Mouse (Mus musculus) brain, embryonic 14.5 days (tissue): ENCODE results near the gene Nrg4. TPM values are rescaled to one million over a fixed set of nuclear protein-coding genes. Genes with fewer than 3 reads are reported as not detected.
"Not testable (repeated sequence)": the region's sequence is repeated elsewhere in the genome, so short reads cannot be mapped to it uniquely, and the experiment has no call there.

Experiments used
- DNase-seq: peaks from one replicate; pipeline ENCODE4 v3.0.0-alpha.2; 2011; ENCODE audit warnings: low read depth
- CTCF ChIP-seq: fragments of 200-500 bp; IDR thresholded peaks from 2 replicates; pipeline ENCODE4 v1.5.1; 2012; ENCODE audit warnings: inconsistent platforms, mild to moderate bottlenecking, moderate library complexity, borderline replicate concordance; ENCODE audit not compliant: insufficient read depth, insufficient read length; ENCODE audit errors: extremely low read depth
- POLR2A ChIP-seq: fragments of 200-500 bp; IDR thresholded peaks from 2 replicates; pipeline ENCODE4 v1.6.1; 2012; ENCODE audit warnings: mild to moderate bottlenecking, inconsistent platforms, borderline replicate concordance; ENCODE audit not compliant: poor library complexity, insufficient read depth, insufficient read length, severe bottlenecking; ENCODE audit errors: extremely low read depth
- polyA plus RNA-seq: library from polyadenylated mRNA; depleted of rRNA; stranded (reverse); fragments of >200 nt; gene quantifications from 2 replicates; pipeline ENCODE4 v1.2.3, GENCODE M21; 2012

Gene Nrg4
- polyA plus RNA-seq, 1 experiment = 0.40 TPM

DNA sequence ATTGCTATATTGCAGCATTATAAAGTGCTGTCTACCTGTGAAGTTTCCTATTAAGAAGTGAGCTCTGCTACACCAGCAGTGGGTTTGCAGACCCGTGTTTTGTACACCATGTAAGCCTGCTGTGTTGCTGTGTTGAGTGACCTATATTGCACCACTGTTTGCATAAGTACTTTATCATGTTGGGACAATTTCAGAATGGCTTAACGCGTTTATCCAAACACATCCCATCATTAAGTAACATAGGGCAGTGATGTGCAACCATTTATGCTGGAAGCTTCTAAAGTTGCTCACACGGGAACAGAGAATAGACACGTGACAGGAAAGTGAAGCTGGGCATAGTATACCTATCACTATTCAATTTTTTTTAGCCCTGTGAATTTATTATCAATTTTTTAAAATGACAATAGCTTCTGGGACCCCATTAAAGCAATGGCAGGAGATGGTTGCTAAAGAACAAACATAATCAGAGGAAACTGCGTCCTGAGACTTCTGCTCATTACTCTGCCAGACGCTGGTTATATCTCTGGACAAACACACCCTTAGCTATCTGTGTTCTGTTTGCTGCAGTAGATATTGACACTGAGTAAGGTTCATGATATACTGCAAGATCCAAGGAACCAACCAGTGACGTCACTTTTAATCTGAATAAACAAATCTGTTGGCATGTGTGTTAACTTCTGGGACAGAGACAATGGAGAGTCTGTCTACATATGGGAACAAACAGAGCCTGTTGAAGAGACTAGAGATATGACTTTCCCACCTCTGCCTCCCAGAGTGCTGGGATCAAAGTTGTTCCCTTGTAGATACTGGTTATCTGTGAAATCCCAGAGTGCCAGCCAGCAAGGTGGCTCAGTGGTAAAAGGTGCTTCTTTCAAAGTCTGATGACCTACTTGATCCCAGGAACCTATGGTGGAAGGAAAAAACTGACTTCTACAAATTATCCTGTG lies 62.0 kb downstream of the Nrg4 start:
- no peak for DNase-seq

DNA sequence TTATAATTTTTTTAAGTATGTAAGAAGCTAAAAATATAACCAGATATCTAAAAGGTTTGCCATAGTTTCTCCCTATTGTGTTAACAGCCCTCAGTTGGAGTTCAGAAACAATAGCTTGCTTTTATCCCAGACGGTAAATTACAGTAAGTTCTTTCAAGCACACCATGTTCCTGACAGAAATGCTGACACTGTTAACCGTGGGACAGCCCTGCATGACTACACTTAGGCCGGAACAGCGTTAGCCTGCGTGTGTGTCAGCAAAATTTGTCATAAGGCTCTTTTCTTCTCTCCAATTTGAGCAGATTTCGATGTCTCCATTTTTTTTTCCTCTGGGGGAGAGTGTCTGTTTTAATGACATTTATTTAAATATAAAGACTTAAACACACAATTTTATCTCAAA lies 66.9 kb downstream of the Nrg4 start:
- DNase-seq = peak; percentile 9
- no peak for TF ChIP-seq CTCF
- no peak for TF ChIP-seq POLR2A

More for the DNA sequence above, 62.0 kb downstream of the Nrg4 start:
- TF ChIP-seq POLR2A (no peak), CTCF (no peak)

DNA sequence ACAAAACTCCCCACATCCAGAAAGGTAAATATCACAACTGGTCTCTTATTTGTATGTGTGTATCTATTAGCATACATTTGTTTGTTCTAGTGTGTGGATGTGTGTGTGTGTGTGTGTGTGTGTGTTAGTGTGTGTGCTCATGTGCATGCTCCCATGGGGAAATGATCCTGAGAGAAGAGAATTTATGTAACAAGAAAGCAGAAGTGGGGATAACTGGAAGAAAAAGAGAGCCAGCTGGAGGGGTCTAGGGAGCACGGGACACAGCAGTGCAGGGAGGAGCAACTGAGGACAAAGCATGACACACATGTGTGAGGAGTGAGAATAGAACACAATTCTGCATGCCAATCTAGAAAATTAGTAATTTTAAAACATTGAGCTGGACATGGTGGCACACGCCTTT lies 69.5 kb downstream of the Nrg4 start:
- no peak for TF ChIP-seq POLR2A
- no peak for TF ChIP-seq CTCF
- DNase-seq = no peak

DNA sequence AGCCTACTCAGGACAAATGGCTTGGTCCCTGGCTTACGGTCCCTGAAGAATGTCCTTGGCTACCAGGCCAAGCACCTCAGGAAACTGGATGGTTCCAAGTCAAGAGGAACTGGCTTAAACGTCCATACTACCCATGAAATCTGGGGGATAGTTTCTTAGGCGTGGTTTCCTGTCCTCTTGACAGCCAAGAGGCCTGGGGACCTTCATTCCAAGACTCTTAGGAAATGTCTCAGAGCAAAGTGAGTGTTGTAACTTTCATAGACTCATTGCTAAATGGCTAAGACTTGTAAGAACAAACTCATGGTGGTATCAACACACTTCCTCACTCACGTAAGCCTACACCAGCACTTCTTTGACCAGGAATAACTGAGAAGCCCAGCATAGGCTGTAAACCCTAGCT lies 71.0 kb downstream of the Nrg4 start:
- no peak for DNase-seq
- TF ChIP-seq POLR2A (no peak), CTCF (no peak)

DNA sequence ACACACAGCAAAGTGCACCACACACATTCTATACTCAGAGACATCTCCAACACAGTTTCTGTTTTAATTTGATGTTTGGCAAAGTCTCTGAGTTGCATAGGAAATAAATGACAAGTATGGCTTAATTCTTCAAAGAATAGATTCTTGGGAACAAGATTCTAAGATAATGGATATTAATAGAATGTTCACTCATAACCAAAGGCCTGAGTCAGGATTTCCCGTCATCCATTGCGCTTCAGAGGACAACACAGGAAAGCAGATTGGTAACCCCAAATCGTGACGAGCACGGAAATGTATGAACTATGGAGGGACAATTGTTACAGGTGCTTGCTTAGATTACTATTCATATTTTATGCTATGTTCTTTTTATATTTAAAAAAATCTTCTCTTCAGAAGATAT lies 71.6 kb downstream of the Nrg4 start:
- no peak for TF ChIP-seq POLR2A
- TF ChIP-seq CTCF = no peak
- DNase-seq = no peak

DNA sequence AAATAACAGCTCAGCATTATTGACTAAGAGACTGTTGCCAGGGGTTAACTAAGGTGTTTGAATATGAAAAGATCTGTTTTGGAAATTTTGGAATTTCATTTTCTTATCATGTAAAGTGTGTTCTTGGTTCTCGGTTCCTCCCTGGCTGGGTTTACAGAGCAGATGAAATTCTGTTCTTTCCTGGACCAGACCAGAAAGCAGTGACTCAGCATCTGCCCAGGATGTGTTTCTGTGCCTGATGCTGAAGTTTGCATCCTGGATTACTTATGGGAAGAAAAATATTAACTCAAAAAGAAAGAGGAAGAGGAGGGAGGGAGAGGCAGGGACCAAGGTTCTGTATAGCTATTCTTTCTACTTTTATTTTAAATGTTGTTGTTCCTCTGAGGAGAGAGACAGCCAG lies 72.8 kb downstream of the Nrg4 start:
- DNase-seq = no peak
- TF ChIP-seq CTCF (no peak), POLR2A (no peak)

DNA sequence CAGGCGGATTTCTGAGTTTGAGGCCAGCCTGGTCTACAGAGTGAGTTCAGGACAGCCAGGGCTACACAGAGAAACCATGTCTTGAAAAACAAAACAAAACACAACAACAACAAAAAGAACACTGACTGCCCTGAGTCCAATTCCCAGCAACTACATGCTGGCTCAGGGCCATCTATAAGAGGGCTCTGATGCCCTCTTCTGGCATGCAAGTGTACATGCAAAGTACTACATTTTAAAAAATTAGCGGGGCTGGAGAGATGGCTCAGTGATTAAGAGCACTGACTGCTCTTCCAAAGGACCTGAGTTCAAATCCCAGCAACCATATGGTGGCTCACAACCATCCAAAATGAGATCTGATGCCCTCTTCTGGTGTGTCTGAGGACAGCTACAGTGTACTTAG lies 74.5 kb downstream of the Nrg4 start:
- peak; percentile 10; the same call in 1 of the 2 replicates for TF ChIP-seq CTCF
- DNase-seq = peak; percentile 9

DNA sequence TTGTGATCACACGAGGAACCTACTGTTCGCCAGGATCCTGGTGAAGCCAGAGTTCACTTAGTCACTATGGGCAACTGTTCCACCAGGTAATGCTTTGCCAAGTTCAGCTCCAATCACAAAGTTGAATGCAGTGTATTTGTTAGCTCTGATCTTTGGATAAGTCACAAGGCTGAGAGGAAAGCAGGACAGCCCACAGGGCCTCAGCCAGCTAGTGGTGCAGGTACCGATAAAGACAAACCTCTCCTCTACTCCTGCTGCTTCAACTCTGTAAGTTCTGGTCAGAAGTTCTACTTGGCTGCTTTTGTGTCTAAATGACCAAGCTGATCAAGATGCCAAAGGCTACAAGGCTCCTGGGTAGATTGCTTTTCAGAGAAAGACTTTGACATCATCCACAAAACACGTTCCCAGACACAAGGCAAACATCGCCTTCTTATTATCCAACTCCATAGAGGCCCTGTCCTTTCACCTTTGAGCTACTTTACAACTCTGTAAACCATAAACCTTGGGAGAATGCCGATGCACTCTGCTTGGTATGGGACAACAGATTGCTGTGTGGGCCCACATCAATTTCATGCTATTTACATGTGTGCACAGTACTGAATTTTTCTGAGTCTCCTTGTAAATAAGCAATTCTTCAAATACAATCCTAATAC lies 75.9 kb downstream of the Nrg4 start:
- TF ChIP-seq CTCF (no peak), POLR2A (no peak)
- no peak for DNase-seq

DNA sequence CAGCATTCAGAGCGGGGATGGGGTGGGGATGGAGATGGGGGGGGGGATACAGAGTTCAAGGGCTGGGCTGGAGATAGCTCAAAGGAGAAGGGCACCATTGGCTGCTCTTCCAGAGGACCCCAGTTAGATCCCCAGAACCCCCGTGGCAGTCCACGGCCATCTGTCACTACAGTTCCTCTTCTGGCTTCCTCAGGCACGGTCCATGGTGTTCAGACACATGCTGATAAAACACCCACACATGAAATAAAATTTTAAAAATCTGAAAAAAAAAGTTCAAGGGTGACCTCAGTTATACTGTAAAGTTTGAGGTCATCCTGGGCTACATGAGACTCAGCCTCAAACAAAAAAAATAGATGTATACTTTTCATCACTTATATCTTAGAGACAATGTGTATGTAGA lies 78.2 kb downstream of the Nrg4 start:
- no peak for DNase-seq
- TF ChIP-seq CTCF (no peak), POLR2A (no peak)

DNA sequence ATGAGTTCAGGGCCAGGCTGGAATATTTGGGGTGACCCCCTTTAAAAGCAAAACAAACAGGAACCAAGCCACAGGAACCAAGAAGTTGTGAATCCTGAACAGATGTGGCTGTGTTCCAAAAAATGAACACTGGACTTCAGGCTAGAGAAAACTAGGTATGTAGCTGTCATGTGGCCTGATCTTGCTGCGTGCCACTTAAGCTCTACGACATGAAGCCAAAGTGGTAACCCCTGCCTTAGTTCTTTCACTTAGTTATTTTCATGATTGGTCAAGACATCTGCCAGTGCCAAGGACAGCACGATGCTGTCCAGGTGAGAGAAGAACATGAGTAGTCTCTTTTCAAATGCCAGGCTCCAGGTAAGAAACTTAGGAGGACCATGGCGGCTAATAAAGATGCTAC lies 79.7 kb downstream of the Nrg4 start:
- TF ChIP-seq POLR2A (no peak), CTCF (no peak)
- no peak for DNase-seq

DNA sequence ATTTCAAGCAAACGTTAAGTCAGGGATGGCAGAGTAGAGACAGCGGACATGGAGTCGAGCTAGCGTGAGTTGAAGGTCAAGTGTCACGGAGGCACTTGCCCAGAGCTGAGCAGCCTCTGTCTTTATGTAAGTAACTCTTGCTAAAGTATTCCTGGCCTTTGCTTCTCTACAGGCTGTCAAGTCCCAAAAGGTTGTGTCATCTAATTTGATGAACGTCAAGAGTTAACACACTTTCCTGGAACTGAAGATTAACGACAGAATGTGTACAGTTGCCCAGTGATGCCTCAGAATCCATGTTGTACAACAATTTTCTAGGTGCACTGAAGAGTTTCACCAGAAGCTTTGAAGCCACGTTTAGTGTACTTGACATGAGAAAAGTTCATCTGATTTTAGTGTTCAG lies 80.2 kb downstream of the Nrg4 start:
- TF ChIP-seq CTCF (no peak), POLR2A (no peak)
- no peak for DNase-seq

DNA sequence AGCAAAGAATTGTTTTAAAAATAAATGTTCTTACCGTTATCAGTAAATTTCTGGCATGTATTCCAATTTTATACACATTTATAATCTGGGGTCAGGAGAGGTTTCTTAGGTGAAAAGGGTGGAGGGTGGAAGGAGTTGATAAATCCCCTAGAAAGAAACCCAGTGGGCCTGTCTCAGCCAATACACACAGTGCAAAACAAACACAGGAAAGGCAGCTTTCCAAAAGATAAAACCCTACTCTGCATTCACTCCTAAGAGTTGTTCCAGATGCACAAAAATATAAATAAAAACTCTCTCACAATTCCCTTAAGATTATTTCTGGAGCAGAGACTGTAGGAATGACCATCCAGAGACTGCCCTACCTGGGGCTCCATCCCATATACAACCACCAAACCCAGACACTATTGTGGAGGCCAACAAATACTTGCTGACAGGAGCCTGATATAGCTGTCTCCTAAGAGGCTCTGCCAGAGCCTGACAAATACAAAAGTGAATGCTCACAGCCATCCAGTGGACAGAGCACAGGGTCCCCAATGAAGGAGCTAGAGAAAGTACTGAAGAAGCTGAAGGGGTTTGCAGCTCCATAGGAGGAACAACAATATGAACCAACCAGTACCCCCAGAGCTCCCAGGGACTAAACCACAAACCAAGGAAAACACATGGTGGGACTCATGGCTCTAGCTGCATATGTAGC lies 81.4 kb downstream of the Nrg4 start:
- not testable (repeated sequence) for DNase-seq

DNA sequence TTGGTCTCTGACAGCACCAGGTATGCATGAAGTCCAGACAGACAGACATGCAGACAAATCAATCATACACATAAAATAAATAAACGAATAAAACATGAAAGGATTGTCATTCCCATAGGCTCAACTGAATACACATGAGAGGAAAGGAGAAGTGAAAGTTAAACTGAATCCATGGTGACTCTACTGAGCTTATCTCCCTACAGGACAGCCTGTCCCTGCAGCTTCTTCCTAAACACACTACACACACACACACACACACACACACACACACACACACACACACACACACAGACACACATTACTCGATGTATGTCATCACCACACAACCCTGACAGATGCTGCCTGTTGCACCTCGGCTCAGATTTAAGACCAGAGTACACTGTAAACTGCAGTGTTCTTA lies 82.6 kb downstream of the Nrg4 start:
- DNase-seq = no peak
- TF ChIP-seq POLR2A (no peak), CTCF (no peak)
